Mouse (Mus musculus): ENCODE data around the gene Rgs3. TPM values are rescaled to one million over a fixed set of nuclear protein-coding genes. Genes with fewer than 3 reads are reported as not detected.
A peak's percentile ranks its signal among the peaks of the same experiment; 100 is the strongest.

Rgs3 gene
- total RNA-seq, 2 experiments from 2014 or later, result 28.2 to 32.3 TPM

DNA sequence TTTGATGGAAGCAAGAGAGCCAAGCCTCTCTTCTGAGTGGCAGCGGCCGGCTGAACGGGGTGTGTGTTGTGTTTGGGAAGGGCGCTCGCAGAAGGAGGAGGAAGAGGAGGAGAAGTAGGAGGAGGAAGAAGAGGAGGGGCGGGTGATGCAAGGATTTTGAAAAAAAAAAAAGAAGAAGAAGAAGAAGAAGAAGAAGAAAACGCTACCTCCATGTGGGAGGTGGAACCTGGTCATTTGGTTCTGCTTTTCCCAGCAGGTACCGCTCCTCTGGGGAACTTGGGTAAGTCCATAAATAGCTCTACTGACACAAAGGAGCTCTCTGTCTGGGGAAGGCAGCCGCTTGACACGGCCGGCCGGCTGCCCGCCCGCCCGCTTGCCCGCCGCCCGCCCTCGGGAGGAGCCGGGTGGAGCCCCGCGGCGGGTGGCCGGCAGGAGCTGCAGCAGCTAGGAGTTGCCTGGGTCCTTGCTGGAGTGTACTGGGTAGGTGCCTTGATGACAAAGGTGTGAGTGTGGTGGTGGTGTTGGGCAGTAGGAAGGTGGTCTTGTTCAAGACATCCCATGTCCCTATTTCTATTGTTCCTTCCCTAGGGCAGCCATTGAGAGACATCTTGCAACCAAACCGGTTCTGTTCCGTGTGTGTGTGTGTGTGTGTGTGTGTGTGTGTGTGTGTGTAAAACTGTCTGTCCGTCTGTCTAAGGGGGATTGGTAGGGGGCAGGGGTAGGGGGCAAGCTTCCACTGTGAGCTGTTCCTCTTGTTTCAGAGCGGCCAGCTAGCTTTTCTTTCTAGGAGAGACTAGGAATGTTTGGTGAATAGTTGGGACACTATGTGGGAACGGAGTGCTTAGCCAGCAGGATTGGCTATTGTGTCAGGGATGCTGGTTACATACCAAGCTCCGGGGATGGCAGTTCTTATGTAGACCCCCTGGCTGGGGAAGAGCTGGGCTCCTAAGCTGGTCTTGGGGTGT is 114.7 kb downstream of the Rgs3 start:
- intact Hi-C loops (cut with DNase I), result no loop called here
- DNase-seq (ENCODE audit: low spot score in 2 of 2), result no peak

DNA sequence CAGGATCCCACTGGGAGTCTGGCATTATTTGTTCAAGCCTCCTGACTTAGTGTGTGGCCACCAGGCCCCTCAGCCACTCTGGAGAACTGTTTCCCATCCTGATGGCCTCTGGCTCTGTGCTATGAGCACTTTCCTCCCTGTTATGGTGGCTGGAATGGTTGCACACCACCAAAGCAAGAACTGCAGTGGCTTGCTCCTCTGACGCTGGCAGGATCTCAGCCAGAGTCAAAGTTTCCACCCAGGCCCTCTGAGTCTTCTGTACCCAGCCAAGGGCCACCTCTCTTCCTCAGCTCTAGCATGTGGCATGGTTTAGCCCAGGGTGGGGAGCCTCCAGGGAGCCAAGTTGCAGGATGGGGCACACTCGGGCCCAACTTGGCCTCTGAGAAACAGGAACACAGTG is 115.7 kb downstream of the Rgs3 start:
- intact Hi-C loops (cut with DNase I), result no loop called here
- DNase-seq (ENCODE audit: low spot score in 2 of 2), result no peak

DNA sequence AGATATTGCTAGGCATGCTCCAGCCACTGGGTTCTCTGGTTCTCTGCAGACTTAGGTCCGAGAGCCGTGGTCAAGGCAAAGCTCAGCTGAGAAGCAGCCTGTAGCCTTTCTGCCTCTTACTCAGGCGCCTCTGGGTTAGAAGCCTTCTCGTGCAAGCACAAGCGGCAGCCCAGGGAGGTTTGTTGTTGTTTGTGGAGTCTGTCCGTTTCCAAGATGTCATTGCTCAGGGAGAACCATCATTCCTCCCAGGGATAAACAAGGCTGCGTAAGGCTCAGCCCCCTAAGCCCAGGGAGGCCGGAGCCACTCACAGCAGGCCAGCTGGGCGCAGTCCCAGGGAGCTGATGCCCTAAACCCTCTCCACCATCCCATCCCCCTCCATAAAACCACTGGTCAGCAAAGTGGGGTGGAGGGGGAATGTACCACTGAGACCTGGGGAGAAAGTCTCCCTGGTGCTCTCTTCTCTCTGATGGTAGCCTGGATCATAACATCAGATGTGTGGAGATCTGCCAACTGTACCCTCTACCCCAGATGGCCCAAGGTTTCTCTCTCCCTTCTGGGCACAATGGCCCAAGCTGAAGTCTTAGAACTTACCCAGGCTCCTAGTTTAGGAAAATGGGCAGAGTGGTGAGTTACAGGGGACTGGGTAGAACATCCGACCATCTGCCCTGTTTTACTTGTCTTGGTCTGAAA is 117.5 kb downstream of the Rgs3 start:
- intact Hi-C loops (cut with DNase I), result no loop called here
- no peak for DNase-seq (ENCODE audit: low spot score in 2 of 2)

DNA sequence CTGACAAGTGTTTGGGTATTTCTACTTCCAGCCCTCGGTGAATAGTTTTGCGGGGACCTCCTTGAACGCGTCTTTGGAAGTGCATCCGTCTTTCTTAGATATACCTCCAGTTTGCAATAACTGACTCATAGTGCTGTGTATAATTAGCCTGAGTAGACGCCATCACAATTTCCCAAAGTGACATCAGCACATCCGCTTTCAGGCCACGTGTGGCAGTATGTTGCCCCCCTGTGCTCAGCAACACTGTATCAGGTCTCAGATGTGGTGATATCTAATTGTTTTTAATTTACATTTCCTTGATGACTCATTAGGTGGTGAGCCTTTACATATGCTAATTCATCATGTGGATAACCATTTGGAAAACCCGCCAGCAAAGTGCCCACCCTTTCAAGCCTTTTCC is 119.5 kb downstream of the Rgs3 start:
- DNase-seq (ENCODE audit: low spot score in 2 of 2), result no peak
- intact Hi-C loops (cut with DNase I), result no loop called here

DNA sequence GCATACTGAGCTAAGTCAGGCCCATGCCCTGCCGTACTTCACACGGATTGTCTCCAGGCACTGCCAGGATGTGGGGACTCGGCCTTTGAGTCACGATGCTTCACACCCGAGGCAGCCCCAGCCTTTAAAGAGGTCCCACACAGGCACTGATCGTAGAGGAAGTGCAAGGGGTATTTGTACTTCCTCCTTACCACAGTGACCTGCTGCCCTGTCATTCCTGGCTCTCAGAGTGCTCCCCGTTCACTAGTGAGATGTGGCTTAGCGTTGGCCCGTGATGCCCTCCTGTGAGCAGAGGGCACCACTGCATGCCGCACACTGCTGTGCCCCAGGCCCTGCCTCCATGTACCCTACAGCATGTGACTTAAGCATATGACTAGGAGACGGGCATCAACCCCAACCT is 121.8 kb downstream of the Rgs3 start:
- intact Hi-C loops (cut with DNase I), result no loop called here
- DNase-seq (ENCODE audit: low spot score in 2 of 2), result no peak

DNA sequence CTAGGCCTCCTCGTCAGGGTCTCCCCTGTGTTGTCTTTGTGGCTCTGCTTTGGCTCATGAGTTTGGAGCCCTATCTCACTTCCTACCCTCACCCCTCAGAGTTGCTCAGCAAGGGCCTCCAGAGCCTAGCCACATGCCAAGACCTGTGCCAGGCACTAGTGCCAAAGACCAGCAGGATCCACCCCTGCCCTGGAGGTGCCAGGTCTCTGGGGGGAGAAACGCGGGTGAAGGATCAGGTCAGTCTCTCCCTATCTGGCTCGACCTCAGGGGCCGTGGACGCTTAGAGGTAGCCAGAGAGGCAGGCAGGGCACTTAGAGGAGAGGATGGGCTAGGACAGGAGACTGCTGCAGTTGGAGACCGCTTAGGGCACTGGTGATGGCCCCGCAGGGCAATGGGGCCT is 122.7 kb downstream of the Rgs3 start:
- no peak for DNase-seq (ENCODE audit: low spot score in 2 of 2)
- intact Hi-C loops (cut with DNase I), result no loop called here

DNA sequence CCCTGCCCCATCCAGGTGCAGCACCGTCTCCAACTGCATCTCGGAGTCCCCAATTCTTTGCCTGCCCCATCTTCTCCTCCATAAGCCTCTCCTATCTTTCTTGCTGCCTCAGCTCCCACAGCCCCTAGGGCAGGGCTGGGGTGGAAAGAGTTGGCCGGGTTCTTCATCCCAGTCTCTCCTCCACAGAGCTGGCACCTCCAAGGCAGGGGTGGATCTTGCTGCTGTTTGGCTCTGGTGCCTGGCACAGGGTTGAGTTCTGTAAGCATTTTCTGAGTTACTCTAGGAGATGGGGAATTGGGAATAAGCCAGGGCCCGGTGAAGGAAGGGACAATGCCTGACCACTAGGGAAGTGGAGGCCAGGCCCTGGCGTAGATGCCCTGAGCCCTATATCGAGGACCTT is 123.5 kb downstream of the Rgs3 start:
- intact Hi-C loops (cut with DNase I), result no loop called here
- DNase-seq (ENCODE audit: low spot score in 2 of 2), result no peak

DNA sequence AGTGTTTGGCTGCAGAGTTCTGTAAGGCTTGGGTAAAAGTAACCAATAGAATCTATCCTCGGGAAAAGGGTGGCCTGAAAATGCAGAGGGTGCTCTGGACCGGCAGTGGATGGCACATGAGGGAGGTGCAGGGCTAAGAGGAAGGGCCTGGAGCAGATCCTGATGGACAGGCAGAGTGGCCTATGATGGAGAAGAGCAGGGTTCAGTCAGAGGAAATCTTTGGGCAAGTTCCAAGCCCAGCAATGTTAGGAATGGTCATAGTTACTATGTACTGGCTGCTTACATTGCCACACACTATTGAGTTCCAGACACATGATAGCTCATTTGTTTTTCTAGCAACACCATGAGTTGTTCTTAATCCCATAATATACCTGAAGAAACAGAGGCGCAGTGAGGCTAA is 124.7 kb downstream of the Rgs3 start:
- DNase-seq (ENCODE audit: low spot score in 2 of 2), result no peak
- intact Hi-C loops (cut with DNase I), result no loop called here

DNA sequence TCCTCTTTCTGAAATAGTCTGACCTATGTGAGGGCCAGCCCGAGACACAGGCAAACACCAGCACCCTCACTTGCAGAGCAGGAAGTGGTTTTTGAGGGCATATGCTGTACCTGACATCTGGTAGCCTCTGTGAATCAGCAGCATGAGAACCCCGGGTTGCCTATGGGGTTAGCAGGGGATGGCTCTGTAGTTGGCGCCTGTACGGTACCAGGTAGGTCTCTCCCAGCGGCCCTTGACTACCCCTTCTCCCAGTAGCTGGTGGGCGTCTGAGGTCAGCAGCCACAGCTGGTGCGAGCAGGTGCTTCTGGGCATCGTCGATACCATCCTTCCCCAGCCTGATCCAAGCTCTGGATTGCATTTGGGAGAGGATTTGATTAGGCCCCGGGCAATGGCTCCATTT is 125.6 kb downstream of the Rgs3 start:
- intact Hi-C loops (cut with DNase I), result no loop called here
- DNase-seq (ENCODE audit: low spot score in 2 of 2), result no peak

DNA sequence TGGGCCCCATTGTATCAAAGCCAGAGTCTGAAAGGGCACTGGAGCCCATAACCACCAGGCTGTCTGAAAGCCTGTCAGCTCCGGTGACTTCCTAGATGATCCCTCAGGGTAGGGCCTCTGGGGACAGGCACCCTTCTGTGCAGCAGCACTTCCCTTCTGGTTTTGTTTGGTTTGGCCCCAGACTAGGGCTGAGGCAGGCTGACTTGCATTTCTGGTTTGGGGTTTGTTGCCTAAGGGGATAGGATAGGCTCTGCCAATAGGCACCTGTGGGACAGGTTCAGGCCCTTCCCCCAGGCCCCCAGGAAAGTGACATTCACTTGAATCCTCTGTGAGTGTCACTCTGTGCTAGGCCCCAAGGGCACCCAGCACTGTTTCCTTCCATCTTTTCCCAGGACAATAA is 127.1 kb downstream of the Rgs3 start:
- intact Hi-C loops (cut with DNase I), result no loop called here
- DNase-seq (ENCODE audit: low spot score in 2 of 2), result no peak

DNA sequence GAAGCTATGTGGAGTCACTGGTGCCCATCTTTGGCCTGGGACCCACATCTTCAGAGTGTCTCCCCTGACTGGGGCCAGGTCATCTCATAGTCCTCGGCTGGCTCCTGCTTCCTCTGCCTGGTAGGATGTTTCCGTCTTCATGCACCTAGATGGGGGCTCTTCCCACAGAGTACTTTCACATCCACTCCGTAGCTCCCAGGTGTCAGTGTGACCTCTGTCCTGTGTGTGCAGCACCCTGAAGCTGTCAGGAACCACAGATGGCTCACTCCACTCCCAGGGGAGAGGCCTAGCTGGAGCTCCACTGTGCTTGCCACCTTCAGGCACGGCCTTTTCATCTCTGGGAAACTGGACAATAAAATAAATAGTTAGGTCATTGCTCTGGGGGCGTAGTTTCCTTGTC is 128.5 kb downstream of the Rgs3 start:
- intact Hi-C loops (cut with DNase I), result no loop called here
- no peak for DNase-seq (ENCODE audit: low spot score in 2 of 2)

DNA sequence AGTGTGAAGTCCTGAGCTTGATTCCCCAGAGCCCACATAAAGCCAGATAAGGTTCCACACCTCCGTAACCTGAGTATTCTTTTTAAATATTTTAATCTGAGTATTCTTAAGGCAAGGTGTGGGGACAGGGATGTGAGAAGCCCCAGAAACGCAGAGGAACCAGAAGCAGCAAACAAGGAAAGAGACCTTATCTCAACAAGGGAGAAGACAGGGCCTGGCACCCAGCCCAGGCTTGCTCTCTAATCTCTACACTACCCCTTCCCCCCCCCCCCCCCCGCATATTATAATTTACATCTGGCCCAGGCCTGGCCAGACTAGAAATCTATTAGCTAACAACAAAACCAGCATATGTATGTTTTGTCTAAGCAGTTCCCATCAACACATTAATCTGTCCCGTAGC is 131.3 kb downstream of the Rgs3 start:
- DNase-seq (ENCODE audit: low spot score in 2 of 2), result no peak
- intact Hi-C loops (cut with DNase I), result loop anchor here (10.0 kb wide), 1 partner anchor 424 kb away; no protein-coding TSS in a partner anchor

DNA sequence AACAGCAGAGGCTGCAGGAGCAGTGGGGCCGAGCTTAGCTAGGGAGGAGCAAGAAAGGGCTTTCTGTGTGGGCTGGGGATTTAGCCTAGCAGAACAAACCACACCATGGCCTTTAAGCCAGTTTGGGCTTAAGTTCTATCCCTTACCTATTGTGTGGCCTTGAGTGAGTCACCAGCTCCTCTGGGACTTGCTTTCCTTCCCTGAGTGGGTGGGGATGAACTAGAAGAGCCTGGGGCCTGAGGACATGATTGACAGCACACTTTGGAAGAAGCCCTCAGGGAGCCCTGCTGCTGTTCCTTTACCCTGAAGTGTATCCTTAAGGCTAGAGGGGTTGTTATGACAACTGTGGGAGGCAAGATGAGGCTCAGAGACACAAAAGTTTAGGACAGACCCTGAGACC is 132.0 kb downstream of the Rgs3 start:
- intact Hi-C loops (cut with DNase I), result loop anchor here (10.0 kb wide), 1 partner anchor 423 kb away; no protein-coding TSS in a partner anchor
- DNase-seq (ENCODE audit: low spot score in 2 of 2), result no peak

DNA sequence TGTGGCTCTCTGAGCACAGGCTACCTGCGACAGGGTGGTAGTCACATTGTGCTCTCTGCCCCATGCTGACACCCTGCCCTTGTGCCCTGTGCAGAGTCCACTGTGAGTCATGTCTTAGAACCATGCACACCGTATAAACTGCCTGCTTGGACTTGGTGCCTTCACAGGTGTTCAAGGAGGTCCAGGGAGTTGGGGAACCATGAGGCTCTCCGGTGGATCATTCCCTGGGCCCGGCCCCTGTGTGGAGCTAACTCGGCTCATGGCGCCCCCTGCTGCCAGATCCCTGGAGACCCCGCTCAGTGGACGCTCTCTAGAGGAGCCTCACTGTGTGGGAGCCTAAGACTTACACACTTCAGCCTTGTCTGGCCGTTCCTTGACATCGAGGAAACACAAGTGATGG is 134.2 kb downstream of the Rgs3 start:
- intact Hi-C loops (cut with DNase I), result loop anchor here (10.0 kb wide), 1 partner anchor 421 kb away; no protein-coding TSS in a partner anchor

DNA sequence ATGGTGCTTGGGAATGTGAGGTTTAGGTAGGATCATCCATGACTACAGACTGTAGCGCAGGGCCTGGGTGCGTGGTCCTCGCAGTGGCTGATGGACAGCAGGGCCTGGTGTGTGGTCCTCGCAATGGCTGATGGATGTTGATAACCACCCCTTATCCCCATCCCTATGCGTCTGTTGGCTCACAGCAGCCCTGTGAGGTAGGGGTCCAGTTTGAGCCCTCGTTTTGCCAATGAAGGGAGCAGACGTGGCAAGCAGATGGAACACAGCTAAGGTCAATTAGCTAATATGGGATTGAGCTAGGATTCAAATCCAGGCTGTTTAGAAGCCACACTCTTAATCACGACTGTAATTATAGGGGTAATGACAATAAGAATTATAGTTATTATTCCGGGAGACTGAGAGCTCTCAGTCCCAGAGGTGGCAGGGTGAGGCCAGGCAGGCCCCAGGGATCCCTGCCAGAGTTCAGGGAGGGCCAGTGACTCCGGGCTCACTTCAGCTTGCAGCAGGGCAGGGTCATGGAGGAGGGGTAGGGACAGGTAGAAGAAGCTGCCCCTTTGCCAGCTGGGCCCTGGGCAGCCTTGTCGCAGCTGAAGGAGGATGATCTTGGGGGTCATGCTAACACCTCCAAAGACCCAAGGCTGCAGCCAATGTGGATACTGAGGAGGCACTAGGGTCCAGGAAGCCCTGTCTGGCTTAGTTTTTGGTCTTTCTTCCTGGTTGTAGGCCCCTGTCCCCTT is 135.2 kb downstream of the Rgs3 start:
- no peak for DNase-seq (ENCODE audit: low spot score in 2 of 2)
- intact Hi-C loops (cut with DNase I), result loop anchor here (10.0 kb wide), 1 partner anchor 420 kb away; no protein-coding TSS in a partner anchor

More for the DNA sequence above, 134.2 kb downstream of the Rgs3 start:
- DNase-seq (ENCODE audit: low spot score in 2 of 2), result no peak

DNA sequence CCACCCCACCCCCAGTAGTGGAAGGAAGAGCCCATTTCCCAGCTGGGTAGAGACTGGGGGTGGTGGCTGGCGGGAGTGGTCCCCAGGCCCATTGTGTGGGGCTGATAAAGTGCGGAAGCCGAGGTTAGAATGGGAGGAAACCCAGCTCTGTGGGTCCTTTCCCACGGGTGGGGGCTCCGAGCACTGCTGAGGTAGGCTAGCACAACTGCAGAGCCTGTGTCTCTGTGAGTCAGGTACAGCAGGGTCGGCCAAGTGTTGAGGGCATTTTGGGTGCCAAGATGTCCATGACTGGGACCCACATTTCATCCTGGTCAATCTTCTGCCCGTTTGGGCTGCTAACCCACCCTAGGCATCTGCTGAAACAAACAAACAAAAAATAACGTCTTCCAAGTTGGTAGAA is 135.9 kb downstream of the Rgs3 start:
- DNase-seq (ENCODE audit: low spot score in 2 of 2), result no peak
- intact Hi-C loops (cut with DNase I), result loop anchor here (10.0 kb wide), 1 partner anchor 419 kb away; no protein-coding TSS in a partner anchor

DNA sequence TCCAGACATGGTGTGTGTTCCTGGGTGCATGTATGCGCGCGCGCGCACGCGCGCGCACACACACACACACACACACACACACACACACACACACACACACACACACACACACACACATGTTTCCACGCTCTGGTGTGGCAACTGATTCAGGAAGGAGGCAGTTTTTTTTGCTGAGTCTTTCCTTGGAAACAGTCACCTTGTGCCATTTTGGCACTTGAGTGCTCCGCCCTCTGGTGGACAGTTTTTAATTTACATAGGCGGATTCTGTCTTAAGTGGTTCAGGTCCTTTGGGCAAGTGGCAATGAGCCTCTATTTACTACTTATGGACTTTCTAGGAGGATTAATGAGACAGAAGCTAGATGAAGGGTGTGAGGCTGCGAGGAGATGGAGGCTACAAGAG is 136.3 kb downstream of the Rgs3 start:
- intact Hi-C loops (cut with DNase I), result loop anchor here (1.0 to 10.0 kb wide), 2 partner anchors 135 to 419 kb away; no protein-coding TSS in a partner anchor
- no peak for DNase-seq (ENCODE audit: low spot score in 2 of 2)

DNA sequence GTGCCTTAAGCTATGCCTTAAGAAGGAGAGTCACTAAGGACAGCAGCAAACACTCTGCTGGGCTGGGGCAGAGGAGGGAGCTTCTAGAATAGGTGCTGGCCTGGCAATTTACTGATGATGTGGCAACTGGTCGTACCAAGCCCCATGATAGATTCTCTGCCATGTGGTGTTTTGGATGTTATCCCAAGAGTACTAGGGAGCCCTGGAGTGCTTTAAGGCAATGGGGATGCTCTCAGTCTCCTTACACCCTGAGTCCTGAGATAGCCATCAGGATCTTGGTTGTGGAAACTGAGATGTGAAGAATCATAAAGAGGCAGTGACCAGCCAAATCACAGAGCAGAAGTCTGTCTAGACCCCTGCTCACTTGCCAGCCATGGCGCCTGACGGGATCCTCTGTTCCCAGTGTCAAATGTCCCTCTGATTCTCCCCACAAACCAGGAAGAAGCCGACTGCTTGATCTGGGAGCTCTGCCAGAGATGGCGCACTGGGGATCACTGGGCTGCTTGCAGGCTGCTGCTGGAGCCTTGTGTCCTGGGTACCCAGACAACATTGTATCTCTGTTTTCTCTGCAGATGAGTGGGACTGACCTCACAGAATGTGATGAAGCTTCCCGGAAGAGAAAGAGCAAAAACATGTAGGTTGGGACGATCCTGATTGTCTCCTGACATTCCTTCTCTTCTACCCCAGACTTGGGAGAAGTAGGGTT is 137.2 kb downstream of the Rgs3 start:
- no peak for DNase-seq (ENCODE audit: low spot score in 2 of 2)
- intact Hi-C loops (cut with DNase I), result loop anchor here (1.0 to 10.0 kb wide), 3 partner anchors 64 to 418 kb away; no protein-coding TSS in a partner anchor

DNA sequence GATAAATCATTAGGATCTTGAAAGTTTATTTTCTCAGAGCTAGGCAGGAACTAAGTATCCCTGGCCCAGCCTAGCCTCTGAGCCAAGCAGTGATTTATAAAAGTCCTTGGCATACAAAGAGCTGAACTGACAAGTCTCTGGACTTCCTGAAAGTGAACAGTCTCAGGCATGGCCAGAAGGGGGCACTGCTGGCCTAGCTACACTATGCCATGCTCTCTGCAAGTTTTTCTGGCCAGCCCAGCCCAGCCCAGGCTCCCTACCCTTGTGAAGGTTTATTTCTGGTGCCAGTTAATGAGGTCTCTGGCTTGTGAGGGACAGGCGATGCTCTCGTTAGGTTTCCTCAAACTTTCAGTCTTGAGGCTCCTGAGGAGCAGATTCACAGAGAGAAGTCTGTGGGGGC is 137.8 kb downstream of the Rgs3 start:
- intact Hi-C loops (cut with DNase I), result loop anchor here (1.0 to 10.0 kb wide), 2 partner anchors 64 to 417 kb away; no protein-coding TSS in a partner anchor
- peak; percentile 81 to 86 for DNase-seq (ENCODE audit: low spot score in 2 of 2)

Data from left cerebral cortex, postnatal 36 days (tissue).